Mouse (Mus musculus) layer of hippocampus, postnatal 36 days (tissue): ENCODE measurements around the gene Acbd4. TPM values are rescaled to one million over a fixed set of nuclear protein-coding genes. Genes with fewer than 3 reads are reported as not detected.
A peak's percentile ranks its signal among the peaks of the same experiment; 100 is the strongest.

Experiments used
- DNase-seq, 2 experiments: peaks; one replicate each; pipeline ENCODE4 v3.0.0; 2022
- total RNA-seq, 2 experiments: library from RNA; stranded (reverse); gene quantifications; 2 replicates each; pipeline ENCODE4 v1.2.3; 2021

Acbd4 gene
- total RNA-seq, 2 experiments from 2014 or later: 76.4 to 86.1 TPM

DNA sequence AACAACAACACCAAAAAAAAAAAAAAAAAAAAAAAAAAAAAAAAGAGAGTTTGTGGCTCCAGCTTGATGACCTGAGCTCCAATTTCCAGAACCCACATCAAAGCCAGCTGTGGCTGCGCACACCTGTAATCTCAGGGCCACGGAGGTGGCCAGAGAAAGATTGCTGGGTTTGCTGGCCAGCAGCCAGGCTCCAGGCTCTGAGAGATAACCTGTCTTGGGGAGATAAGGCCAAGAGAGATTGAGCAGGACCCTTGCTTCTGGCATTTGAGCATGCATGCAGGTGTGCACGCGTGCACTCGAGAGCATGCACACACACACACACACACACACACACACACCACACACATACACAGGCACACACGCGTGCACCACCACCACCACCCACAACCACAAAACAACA is 8.2 kb upstream of the Acbd4 start:
- DNase-seq: peak in 1 of 2 experiments; percentile 1

DNA sequence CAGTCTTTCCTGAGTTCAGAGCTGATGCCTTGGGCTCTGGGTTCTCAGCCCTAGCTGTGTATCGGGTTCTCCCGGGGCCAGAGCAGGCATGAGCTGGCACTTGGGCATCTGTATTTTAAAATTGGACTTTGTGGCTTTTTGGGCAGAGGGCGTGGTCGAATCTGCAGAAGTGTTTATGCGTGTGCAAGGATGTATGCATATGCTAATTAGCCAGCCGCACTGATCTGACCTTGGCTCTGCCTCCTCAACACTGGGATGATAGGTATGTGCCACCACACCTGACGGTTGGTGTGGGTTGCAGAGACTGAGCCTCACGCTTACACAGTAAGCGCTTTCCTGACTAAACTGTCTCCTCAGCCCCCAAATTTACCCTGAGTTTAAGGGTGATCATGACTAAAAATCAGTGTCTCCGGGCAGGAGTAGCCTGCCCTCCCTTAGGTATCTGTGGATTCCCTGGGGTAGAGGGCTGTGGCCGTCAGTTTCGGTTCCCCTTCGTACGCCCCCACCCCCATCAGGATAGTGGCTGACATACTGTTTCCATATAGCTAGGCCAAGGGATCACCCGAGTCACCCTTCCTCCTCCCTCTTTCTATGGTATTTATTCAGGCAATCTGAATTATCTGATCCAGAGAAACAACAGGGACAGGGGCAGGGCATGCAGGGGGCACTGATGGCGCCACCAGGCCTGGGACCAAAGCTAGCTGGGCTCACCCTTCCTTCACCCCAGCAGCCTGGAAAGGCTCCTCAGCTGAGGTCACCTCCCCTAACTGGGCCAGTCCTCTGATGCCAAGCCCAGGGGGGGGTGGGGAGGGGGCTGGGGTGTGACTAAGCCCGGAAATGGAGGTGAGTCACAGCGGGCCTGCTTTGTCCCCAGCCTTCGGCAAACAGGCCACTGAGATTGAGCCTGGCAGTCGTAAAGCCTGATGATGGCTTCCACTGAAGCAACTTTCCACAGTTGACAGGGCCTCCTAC is 7.3 kb upstream of the Acbd4 start:
- peak in 1 of 2 experiments; percentile 1 for DNase-seq

DNA sequence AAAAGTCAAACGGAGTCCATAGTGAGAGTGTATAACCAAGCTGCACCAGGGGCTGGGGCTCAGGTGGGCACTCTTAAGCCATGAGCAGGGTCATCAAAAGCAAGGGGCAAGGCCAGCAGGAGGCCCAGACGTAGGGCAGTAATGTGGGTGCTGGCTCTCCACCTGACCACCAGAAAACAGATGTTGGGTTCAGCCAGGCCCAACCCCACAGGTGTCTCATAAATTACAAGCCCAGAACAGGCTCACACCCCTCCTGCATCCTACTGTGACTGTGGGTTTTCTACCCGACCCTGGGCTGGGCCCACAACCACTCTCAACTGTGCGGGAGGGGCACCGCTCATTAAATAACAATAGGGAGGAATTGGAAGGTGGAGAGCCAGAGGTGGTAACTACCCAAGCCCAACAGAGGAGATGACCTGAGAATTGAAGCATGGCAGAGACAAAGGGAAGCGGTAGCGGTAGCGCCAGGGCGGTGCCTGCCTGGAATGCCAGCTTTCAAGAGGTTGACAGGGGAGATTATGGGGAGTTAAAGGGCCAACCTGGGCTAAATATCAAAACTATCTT is 6.3 kb upstream of the Acbd4 start:
- DNase-seq: peak in 1 of 2 experiments; percentile 2

DNA sequence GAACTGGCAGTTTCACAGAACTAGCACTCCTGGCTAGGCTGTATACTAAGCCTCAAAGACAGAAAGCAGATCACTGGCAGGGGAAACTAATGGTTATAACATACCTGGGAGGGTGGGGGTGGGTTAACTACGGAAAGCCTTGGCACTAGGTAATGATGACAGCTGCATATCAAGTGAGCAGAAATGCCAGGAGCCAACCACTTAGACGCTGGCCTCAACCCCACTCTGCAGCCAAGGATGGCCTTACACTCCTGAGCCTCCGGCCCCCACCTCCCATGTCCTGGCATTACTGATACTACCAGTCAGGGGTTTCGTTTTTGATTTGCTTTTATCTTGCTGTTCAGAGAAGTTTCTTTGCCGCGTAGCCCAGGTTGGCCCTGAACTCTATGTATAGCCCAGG is 5.7 kb upstream of the Acbd4 start:
- DNase-seq: no peak

DNA sequence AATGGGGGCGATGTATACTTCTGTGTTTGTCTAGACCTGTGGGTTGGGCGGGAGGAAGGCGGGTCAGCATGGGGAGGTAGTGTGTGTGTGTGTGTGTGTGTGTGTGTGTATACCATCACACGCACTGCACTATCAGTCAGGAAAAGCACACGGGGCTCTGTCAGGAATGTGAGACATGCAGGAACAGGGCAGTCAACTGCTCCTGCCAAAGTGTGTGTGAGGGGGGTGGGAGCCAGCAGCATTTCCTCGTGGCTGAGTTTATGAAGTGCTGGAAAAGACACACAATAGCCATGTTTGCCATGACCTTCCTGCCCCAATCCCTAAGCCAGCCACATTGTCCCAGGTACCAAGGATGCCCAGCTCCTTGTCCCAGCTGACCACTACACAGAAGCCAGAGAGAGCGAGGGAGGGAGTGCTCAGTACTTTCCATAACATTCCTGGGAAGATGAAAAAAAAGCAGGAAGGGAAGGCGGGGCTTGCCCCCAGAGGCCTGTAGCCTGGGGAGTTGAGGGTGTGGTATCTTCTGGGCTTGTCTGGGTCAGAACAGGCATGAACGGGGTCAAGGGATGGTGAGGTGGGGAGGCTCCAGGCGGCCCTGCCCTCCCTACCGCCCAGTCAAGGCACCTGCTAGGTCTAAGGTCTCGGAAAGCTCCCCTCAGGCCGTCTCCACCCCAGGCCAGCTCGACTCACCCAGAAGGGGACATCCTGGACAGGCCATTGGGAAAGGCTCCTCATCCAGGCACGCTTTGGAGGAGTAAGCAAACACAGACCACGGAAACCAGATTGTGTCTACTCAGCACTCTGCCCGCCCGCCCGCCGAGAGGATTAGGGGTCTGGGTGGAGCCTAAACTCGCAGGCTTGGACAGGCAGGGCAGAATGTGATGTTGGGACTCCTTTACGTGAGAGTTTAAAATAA is 4.2 kb upstream of the Acbd4 start:
- DNase-seq: no peak

DNA sequence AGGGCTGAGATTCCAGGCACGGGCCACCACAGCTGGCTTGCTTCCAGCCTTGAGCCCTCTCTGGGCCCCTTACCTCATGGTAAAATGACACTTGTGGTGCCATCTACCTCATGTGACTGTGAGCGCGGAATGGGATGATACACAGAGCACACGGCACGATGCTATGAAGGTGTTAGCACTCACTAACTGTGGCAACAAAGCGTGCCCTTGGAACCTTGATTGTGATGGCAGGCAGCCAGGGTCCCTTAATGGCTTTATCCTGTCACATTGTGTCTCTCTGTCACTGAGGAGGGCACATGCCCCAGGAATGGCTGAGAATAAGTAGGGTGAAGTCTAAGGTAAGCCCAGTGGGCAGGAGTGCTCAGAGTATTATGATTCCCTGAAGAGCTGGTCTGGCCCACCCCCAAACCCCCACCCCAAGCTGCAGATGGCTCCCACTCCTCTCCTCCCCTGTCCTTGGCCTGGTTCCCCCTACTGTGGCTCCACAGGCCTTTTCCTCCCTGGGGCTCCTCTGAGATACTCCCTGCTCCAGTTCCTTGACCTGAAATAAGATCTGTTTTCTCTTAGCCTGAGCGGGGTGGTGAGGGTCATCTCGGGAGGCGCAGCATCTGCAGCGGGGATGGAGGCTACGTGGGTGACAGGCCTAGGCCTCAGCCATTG is 2.8 kb upstream of the Acbd4 start:
- DNase-seq: no peak

DNA sequence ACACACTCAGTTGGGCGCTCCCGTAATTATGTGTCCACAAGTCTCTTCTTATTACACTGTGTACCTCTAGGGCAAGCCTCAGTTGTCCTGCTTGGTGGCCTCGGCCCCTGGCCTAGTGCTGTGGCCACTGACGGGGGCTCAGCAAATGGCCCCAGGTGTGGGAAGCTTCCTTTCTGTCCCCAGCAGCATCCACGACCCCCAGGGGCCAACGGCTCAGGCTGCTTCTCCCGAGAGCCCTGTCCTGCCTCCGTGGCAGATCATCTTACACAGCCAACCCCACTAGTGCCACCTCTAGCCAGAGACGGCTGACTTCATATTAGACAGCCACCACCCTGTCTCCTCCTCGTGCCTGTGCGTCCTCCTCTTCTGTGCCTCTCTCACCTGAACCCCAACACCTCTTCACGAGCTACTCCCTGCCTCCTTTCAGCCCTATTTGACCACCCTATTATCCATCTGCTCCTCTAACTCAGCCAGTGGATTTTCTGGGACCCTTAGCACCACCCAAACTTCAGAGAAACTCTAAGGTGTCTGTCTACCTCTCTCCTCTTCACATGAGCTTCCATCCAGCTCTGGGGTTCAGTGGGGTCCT is 2.0 kb upstream of the Acbd4 start:
- DNase-seq: no peak

DNA sequence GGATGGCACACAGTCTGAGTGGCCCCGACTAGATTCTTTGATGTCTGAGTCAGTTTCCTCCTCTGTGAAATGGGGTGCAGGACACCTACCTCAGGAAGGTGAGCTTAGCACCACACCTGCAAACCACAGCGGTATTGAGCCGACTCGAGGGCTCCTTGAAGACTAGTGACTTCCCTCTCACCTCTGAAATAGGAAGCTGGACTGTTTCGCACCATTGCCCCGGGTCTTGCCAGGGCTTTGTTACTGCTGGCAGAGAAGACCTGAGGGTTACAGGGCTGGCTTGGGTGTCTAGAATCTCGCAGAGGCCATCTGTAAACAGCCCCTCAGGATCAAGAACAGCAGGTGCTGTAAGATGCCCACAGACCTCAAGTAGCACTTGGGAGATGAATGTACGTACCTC is 1.1 kb upstream of the Acbd4 start:
- DNase-seq: no peak

DNA sequence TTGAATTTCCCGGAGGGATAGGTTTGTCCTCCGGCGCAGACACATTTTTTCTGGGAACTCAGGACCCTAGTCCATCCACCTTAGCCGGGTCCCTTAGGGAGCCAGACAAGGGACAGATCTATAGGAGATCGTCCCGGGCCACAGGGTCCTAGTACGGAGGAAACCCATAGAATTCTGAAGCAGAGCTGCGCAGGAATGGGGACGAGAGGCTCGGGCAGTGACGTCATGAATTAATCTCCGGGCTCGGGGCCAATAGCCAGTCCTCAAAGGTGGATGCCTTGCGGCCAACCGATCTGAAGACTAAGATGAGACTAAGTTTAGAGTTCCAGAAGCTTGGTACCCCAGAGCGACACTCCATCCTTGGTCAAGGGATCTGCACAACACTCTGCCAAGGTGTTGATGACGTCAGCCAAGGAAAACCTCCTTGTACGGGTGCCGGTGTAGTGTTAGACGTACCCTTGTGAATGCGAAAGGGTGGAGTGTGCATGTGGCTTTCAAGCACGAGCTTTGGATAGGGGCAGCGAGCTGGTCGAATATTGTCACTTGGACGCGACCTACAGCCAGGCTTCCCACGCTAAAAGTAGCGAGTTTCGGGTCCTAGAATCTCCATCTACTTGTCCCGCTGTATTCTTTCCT is 502 bp downstream of the Acbd4 start:
- DNase-seq: peak; percentile 62 to 68

DNA sequence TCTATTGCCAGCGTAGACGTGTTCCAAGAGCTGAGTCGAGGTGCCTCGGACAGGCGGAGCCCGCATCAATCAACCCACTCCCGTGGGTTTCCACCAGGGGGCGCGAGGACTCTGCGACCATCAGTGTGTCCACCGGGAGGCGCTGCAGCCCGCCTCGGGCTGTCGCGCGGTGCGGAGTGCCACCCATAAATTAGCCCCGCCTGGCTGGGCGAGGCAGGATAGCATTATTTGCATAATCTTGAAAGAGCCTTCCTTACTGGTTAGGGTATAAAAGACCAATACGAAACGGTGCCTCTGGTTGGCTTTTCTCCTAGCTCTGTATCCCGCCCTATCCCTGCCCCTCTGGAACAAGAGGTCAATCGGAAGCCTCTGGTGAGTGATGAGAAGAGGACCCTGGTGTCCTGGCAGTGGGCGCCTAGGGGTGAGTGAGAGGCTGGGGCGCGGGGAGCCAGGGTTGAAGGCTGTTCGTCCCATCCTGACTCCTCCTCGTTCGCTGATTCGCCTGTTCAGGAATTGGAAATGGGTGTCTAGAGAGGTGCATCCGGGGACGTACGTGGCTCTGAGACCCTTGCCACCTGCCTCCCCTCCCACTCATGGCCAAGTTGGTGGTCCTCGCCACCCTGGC is 1.4 kb downstream of the Acbd4 start:
- peak; percentile 97 to 98 for DNase-seq

DNA sequence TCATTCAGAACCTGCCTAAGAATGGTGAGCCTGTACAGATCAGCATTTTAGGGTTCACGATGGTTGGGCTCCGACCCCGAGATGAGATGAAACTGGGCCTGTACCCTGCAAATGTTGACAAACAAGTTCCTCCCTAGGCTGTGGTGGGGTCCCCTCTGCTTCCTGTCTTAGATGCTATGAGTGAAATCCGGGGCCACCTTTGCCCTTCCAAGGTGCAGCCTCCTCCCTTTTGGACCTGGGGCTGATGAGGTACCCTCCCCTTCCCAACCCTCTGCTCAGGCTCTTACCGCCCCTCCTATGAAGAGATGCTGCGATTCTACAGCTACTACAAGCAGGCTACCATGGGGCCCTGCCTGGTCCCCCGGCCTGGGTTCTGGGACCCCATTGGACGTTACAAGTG is 2.1 kb downstream of the Acbd4 start:
- no peak for DNase-seq

DNA sequence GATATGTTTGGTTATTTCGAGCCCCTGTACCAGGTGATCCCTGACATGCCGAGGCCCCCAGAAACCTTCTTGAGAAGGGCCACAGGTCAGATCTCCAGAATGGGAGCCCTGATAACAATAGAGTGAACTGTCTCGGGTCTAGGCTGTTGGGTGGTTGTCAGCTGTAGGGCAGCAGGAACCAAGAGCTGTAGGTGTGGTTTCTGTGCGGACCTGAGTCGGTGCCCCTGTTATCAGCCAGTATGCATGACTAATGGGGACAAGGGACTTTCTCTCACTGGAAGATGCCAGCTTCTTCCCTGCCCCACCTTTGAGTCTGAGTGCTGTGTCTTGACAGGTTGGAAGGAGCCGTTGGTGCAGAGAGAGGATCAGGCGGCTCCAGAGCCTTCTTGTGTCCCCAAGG is 3.0 kb downstream of the Acbd4 start:
- DNase-seq: no peak

DNA sequence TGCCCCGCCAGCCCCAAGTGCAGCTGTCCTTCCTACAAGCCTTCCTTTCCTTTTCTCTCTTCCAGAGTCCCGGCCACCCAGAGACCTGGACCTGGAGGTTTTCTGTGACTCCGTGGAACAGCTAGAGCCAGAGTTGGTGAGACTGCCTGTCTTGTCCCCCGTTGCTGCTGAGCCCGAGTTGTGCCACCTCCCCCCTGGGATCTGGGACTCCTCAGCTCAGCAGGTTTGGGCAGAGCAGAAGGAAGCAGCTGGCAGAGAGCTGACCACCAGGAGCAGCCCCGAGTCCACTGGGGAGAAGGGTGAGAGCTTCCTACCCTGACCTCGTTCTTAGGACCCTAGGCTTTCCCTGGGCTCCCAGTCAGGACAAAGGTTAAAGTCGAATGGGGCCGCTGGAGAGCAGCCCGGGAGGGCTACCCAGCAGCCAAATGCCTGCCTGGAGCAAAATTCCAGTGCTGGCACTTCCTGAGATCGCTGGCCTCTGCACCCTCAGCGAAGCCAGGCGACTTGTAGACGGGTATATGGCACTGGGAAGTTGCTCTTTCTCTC is 3.8 kb downstream of the Acbd4 start:
- no peak for DNase-seq

DNA sequence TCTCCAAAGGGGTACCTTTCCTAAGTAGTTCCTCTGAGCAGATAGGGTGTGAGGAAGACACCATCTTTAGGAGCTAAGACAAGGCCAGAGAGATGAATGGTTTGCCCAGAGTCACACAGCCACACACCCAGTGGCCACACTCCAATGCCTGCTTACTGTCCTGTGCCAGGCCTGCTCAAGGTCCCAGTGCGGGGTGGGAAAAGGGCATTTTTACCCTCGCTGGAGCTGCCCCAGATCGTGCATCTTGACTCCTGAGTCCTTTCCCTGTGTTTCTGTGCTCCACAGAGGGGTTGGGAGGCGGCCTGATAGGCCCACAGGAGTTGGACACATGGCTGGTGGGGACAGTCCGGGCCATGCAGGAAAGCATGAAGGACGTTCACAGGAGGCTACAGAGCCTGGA is 4.3 kb downstream of the Acbd4 start:
- DNase-seq: no peak

DNA sequence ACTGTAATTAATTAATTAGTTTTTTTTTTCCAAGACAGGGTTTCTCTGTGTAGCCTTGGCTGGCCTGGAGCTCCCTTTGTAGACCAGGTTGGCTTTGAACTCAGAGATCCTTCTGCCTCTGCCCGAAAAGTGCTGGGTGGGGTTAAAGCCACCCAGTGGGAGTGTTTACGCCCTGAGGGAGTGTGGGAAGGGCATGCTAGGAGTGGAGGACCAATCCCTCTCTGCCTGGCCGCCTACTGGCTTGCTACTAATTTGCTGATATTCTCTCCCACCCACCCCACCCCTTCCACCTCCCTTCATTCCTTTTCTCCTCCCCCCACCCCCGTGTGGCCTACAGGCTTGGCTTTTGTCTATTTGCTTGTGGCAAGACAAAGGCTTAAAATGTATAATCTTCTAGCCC is 4.9 kb downstream of the Acbd4 start:
- DNase-seq: no peak

DNA sequence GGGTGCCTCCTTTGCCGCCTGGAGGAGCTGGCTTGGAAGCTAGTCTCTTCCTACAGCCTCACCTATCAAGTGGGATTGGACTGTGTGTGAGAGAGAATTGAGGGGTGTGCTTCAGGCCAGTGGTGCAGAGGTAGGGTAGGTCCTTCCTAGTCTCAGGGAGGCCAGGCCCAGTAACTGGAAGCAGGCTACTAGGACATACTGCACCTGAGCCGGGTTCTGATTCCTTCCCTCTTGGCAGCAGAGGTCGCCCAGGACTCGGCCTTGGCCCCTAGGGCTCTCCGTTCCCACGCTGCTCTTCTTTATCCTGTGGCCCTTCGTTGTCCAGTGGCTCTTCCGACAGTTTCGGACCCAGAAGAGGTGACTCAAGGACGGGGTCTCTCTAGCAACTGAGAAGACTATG is 9.8 kb downstream of the Acbd4 start:
- no peak for DNase-seq

DNA sequence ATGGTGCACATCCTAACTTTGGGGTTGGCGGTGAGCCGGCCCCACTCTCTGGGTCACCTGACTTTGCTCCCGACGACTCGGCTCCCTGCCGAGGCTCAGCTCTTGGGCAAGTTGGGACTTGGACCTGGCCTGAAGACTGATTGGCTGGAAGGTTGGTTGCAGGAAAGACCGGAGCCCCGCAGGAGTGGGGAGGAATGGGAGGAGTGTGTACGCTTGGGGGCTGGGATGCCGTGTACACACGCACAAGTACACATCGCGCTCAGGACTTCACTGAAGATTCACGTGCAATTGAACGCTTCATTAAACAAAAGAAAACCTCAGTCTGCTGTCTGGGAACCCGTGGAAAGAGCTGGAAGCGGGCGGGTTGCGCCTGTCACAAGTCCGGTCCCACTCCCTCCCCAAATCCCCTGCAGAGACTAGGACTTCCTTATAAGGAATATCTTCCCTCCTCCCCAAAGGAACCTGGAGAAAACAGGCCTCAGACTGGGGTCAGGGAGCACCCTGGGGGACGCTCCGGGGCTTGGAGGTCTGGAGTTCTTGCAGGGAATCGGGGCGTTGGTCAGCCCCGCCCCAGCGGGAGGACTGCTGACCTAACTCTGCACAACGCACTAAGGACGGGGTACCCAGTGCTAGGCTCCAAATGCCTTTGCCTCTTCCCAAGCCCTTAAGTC is 10.5 kb downstream of the Acbd4 start:
- peak in 1 of 2 experiments; percentile 43 for DNase-seq

DNA sequence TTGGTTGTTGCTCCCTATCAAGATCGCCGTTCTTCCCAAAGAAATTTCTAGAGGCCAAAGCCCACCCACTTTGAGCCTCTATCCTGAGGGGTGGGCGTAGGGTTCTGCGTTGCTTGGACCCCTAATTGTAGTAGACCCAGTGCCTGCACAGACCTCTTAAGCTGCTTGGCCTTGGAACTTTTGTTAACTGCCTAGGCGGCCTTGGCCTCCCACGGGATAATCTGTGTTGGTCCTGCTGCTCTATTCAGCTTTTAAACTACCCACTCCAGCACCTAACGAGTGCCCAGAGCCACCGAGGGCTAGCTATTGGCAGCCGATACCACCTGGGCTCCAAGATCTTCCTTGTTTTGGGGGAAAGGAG is 11.1 kb downstream of the Acbd4 start:
- DNase-seq: no peak

DNA sequence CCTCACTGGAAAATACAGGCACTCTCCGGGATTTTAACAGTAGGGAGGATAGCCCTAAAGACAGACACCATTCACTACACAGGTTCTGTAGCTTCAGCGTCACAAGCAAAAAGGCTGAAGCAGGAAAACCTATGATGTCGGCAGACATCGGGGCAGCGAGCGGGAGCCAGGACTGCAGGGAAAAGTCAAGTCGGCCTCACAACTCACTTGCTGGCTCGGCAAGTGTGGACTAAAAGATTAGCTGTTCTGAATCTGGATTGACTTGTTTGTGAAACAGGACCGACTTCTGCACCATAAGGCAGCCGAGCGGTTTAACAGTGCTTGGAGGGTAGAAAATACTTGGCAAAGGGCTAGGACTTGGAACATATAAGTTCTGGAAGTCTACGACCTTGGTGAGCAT is 11.5 kb downstream of the Acbd4 start:
- DNase-seq: no peak

DNA sequence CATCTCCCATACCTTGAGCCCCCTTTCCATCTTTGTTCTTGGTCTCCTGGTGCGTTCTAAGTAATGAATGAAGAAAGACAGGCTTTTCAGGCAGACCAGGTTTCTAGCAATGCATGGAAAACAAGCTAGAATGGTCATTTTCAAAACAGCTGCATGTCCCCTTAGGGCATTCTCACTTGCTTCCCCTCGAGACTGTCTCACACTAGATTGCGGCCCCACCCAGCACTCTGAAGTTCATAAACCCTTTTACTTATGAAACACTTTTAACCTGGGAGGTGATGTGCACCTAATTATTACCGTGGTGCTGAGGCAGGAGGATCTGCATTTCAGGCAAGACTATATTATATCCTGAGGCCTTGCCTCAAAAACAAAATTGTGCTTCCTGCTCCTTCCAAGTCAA is 12.3 kb downstream of the Acbd4 start:
- no peak for DNase-seq
